Mouse (Mus musculus) MEL (cell line): Measurements from ENCODE around the gene Aplp2.
A peak's percentile ranks its signal among the peaks of the same experiment; 100 is the strongest.

ENCODE experiments used
- CHD2 ChIP-seq: IDR thresholded peaks from 2 replicates; pipeline ENCODE4 v1.6.1; 2011; ENCODE audit warnings: low read length, improper control_type of control experiment
- CTCF ChIP-seq, 3 experiments: IDR thresholded peaks in 2 of 3; conservative IDR thresholded peaks in 1 of 3; 2 replicates each; pipeline ENCODE4 v1.5.1; 2011 to 2012; ENCODE audit warnings: low read length in 3 of 3, low read depth in 2 of 3, mild to moderate bottlenecking in 2 of 3, improper control_type of control experiment in 1 of 3, inconsistent platforms in 1 of 3, mixed read lengths in 1 of 3, moderate library complexity in 1 of 3; ENCODE audit not compliant: control insufficient read depth in 1 of 3, insufficient read depth in 1 of 3, poor library complexity in 1 of 3, severe bottlenecking in 1 of 3
- E2F4 ChIP-seq: IDR thresholded peaks from 2 replicates; pipeline ENCODE4 v1.6.1; 2011; ENCODE audit warnings: low read depth, low read length, improper control_type of control experiment, borderline replicate concordance
- ELF1 ChIP-seq: IDR thresholded peaks from 2 replicates; pipeline ENCODE4 v1.6.1; 2014; ENCODE audit warnings: low read depth, mild to moderate bottlenecking, inconsistent platforms, low read length, improper control_type of control experiment, moderate library complexity
- EP300 ChIP-seq, 2 experiments: IDR thresholded peaks; 2 replicates each; pipeline ENCODE4 v1.6.1; 2011; ENCODE audit warnings: improper control_type of control experiment in 2 of 2, low read length in 2 of 2, low read depth in 1 of 2, mild to moderate bottlenecking in 1 of 2
- ETS1 ChIP-seq: IDR thresholded peaks from 2 replicates; pipeline ENCODE4 v1.6.1; 2012; ENCODE audit warnings: low read depth, mild to moderate bottlenecking, inconsistent platforms, low read length, improper control_type of control experiment, moderate library complexity
- HCFC1 ChIP-seq: IDR thresholded peaks from 2 replicates; pipeline ENCODE4 v1.6.1; 2012; ENCODE audit warnings: low read depth, mild to moderate bottlenecking, inconsistent platforms, low read length, improper control_type of control experiment, moderate library complexity
- KAT2A ChIP-seq: conservative IDR thresholded peaks from 2 replicates; pipeline ENCODE4 v1.6.1; 2012; ENCODE audit warnings: low read depth, low read length, improper control_type of control experiment, inconsistent platforms
- MAX ChIP-seq: IDR thresholded peaks from 2 replicates; pipeline ENCODE4 v1.6.1; 2011; ENCODE audit warnings: low read length, improper control_type of control experiment
- POLR2A ChIP-seq, 2 experiments: IDR thresholded peaks; 2 replicates each; pipeline ENCODE4 v1.6.1; 2011 to 2012; ENCODE audit warnings: low read length in 2 of 2, mild to moderate bottlenecking in 2 of 2, control low read depth in 1 of 2, improper control_type of control experiment in 1 of 2, low read depth in 1 of 2, moderate library complexity in 1 of 2; ENCODE audit not compliant: control insufficient read depth in 1 of 2, insufficient read depth in 1 of 2, poor library complexity in 1 of 2
- USF2 ChIP-seq, 2 experiments: IDR thresholded peaks; 2 replicates each; pipeline ENCODE4 v1.6.1; 2011 to 2012; ENCODE audit warnings: improper control_type of control experiment in 2 of 2, low read length in 2 of 2, borderline replicate concordance in 1 of 2, inconsistent platforms in 1 of 2, low read depth in 1 of 2, mild to moderate bottlenecking in 1 of 2; ENCODE audit not compliant: insufficient read depth in 1 of 2
- ZC3H11A ChIP-seq: IDR thresholded peaks from 2 replicates; pipeline ENCODE4 v1.6.1; 2012; ENCODE audit warnings: low read depth, mild to moderate bottlenecking, inconsistent platforms, low read length, improper control_type of control experiment

DNA sequence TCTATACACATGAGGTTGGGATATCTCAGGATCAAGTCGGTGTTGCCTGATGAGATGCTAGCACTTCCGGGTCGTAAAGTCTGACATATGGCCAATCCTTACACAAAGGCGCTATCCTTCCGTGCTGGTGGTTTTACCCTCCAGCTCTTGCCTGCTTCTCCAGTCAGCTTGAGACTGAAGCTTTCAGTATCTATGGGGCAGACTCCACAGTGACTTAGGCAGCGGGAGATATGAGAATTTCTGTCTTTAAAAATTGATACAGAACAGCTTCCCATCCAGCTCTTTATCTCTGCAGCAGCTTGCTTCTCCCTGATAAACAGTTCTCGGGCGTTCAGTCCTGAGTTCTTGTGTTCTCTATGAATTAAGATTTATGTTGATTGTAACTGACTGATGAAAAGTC lies 14.9 kb upstream of the Aplp2 start:
- TF ChIP-seq HCFC1 (peak; percentile 48; the same call in 1 of the 2 replicates), KAT2A (0 out of 2 replicates have a peak, but pooled peaks have one; percentile 21), ZC3H11A (no peak), CTCF (IDR thresholded peaks at IDR 0.05 in 2 of 3, conservative IDR thresholded peaks at IDR 0.05 in 1 of 3; ENCODE audit: control insufficient read depth in 1 of 3, insufficient read depth in 1 of 3, low read depth in 2 of 3, low read length in 3 of 3, poor library complexity in 1 of 3, severe bottlenecking in 1 of 3) (no peak), ETS1 (peak; percentile 89), POLR2A (IDR thresholded peaks at IDR 0.05; ENCODE audit: control insufficient read depth in 1 of 2, insufficient read depth in 1 of 2, low read depth in 1 of 2, low read length in 2 of 2, poor library complexity in 1 of 2) (0 out of 4 replicates have a peak, but pooled peaks of 1 of the 2 experiments have one; percentile 17), EP300 (IDR thresholded peaks at IDR 0.05; ENCODE audit: low read depth in 1 of 2, low read length in 2 of 2) (peak; percentile 89 to 93), CHD2 (no peak), ELF1 (peak; percentile 77), MAX (no peak), E2F4 (no peak), USF2 (IDR thresholded peaks at IDR 0.05; ENCODE audit: borderline replicate concordance in 1 of 2, insufficient read depth in 1 of 2, low read depth in 1 of 2, low read length in 2 of 2) (no peak)
